Mouse (Mus musculus) layer of hippocampus, adult 18-20 months (tissue): ENCODE measurements around the gene Tap2. TPM values are rescaled to one million over a fixed set of nuclear protein-coding genes. Genes with fewer than 3 reads are reported as not detected.

Source experiments
- DNase-seq, 2 experiments: peaks; one replicate each; pipeline ENCODE4 v3.0.0; 2022; ENCODE audit warnings: low spot score in 2 of 2
- long read RNA-seq: library from polyadenylated mRNA; stranded (forward); transcript quantifications from one replicate; pipeline ENCODE4 v2.0.0, GENCODE M21; 2021
- total RNA-seq, 2 experiments: library from RNA; stranded (reverse); gene quantifications; 2 replicates each; pipeline ENCODE4 v1.2.3; 2021

The Tap2 gene
- total RNA-seq: 10 to 100 TPM in 1 of 2 experiments, 1 to 10 TPM in 1; 8.4 to 12.8 TPM
- long read RNA-seq, transcript Tap2-201 (12 exons, 3,442 nt): major isoform, 11 of 12 reads
- long read RNA-seq, partial matches to known transcripts: 0 of 12 reads
- long read RNA-seq, other reads (novel, unspliced or antisense): 1 of 12 reads

- DNase-seq: no peak
Observed at GRCm38 (mm10) chr17:34203444-34203843, at the start of gene Tap2. Gene Tap2 (plus strand): TSS chr17:34203527.

GRCm38 (mm10) chr17:34155534-34155933 lies 47.8 kb upstream of the Tap2 start:
- no peak for DNase-seq

- DNase-seq: peak in 1 of 2 experiments; percentile 30
Observed at GRCm38 (mm10) chr17:34164202-34164895, 39.0 kb upstream of the Tap2 start.

- no peak for DNase-seq
Observed at GRCm38 (mm10) chr17:34165033-34165730, 38.1 kb upstream of the Tap2 start.

- DNase-seq: peak in 1 of 2 experiments; percentile 52
Observed at GRCm38 (mm10) chr17:34169279-34169678, 34.0 kb upstream of the Tap2 start.

GRCm38 (mm10) chr17:34170487-34170876 lies 32.8 kb upstream of the Tap2 start:
- DNase-seq: no peak

GRCm38 (mm10) chr17:34170877-34171498 lies 32.3 kb upstream of the Tap2 start:
- DNase-seq: peak; percentile 76 to 91

GRCm38 (mm10) chr17:34172528-34172927 lies 30.8 kb upstream of the Tap2 start:
- DNase-seq: no peak

- DNase-seq: no peak
Observed at GRCm38 (mm10) chr17:34174075-34174474, 29.3 kb upstream of the Tap2 start.

- DNase-seq: no peak
Observed at GRCm38 (mm10) chr17:34177179-34177578, 26.1 kb upstream of the Tap2 start.

GRCm38 (mm10) chr17:34179019-34179418 lies 24.3 kb upstream of the Tap2 start:
- no peak for DNase-seq

GRCm38 (mm10) chr17:34179913-34180859 lies 23.1 kb upstream of the Tap2 start:
- DNase-seq: no peak

- no peak for DNase-seq
Observed at GRCm38 (mm10) chr17:34183564-34184219, 19.6 kb upstream of the Tap2 start.

- no peak for DNase-seq
Observed at GRCm38 (mm10) chr17:34185526-34185925, 17.8 kb upstream of the Tap2 start.

GRCm38 (mm10) chr17:34186885-34187260 lies 16.5 kb upstream of the Tap2 start:
- no peak for DNase-seq

- peak; percentile 93 to 98 for DNase-seq
Observed at GRCm38 (mm10) chr17:34187261-34187916, 15.9 kb upstream of the Tap2 start, which contains the start of the genes Tap1 and Psmb9. Gene Tap1 (plus strand): TSS chr17:34187553. Gene Psmb9 (minus strand): TSS chr17:34187764.

- peak in 1 of 2 experiments; percentile 11 for DNase-seq
Observed at GRCm38 (mm10) chr17:34188010-34188409, 15.3 kb upstream of the Tap2 start.

GRCm38 (mm10) chr17:34188986-34189385 lies 14.3 kb upstream of the Tap2 start:
- DNase-seq: no peak

GRCm38 (mm10) chr17:34192852-34193251 lies 10.5 kb upstream of the Tap2 start:
- DNase-seq: no peak

- DNase-seq: no peak
Observed at GRCm38 (mm10) chr17:34193468-34193867, 9.9 kb upstream of the Tap2 start.
